Mouse (Mus musculus) forebrain, embryonic 11.5 days (tissue): ENCODE results near the gene P3h3. TPM values are rescaled to one million over a fixed set of nuclear protein-coding genes. Genes with fewer than 3 reads are reported as not detected.
"Not testable (repeated sequence)": the region's sequence is repeated elsewhere in the genome, so short reads cannot be mapped to it uniquely, and the experiment has no call there.

Source experiments
- ATAC-seq: fragments of 200-750 bp; cut with Nextera tagmentation; replicated peaks from 2 replicates; pipeline ENCODE4 v1.8.0; 2017; ENCODE audit warnings: moderate TSS enrichment; ENCODE audit not compliant: low FRiP score
- DNase-seq: peaks from one replicate; pipeline ENCODE4 v3.0.0-alpha.2; 2017; ENCODE audit warnings: low spot score
- H3K27ac ChIP-seq: fragments of 300-500 bp; sonication (generic); 2 replicates; pipeline ENCODE4 v1.5.1; 2014; ENCODE audit warnings: low read depth, low read length
- H3K27me3 ChIP-seq: fragments of 300-500 bp; sonication (generic); 2 replicates; pipeline ENCODE4 v1.6.1; 2014; ENCODE audit warnings: mild to moderate bottlenecking, low read length, mixed read lengths; ENCODE audit not compliant: control insufficient read depth, insufficient read depth
- H3K36me3 ChIP-seq: fragments of 300-500 bp; sonication (generic); 2 replicates; pipeline ENCODE4 v1.6.1; 2014; ENCODE audit warnings: mild to moderate bottlenecking, low read length, moderate library complexity, mixed read lengths; ENCODE audit not compliant: control insufficient read depth, insufficient read depth
- H3K4me1 ChIP-seq: fragments of 300-500 bp; sonication (generic); replicated peaks from 2 replicates; pipeline ENCODE4 v1.6.1; 2014; ENCODE audit warnings: low read length, mixed read lengths; ENCODE audit not compliant: control insufficient read depth, insufficient read depth
- H3K4me2 ChIP-seq: fragments of 300-500 bp; sonication (generic); 2 replicates; pipeline ENCODE4 v1.6.1; 2014; ENCODE audit warnings: low read depth, mild to moderate bottlenecking, low read length, moderate library complexity, mixed read lengths; ENCODE audit not compliant: severe bottlenecking
- H3K4me3 ChIP-seq: fragments of 300-500 bp; sonication (generic); 2 replicates; pipeline ENCODE4 v1.5.1; 2014; ENCODE audit warnings: low read depth, low read length
- H3K9ac ChIP-seq: fragments of 300-500 bp; sonication (generic); 2 replicates; pipeline ENCODE4 v1.6.1; 2014; ENCODE audit warnings: low read length
- H3K9me3 ChIP-seq: fragments of 300-500 bp; sonication (generic); 2 replicates; pipeline ENCODE4 v1.6.1; 2016; ENCODE audit warnings: low read length, mixed read lengths; ENCODE audit not compliant: control insufficient read depth
- WGBS: fragments of 180-500 bp; shearing (Covaris S2); extraction: QIAGEN DNeasy Blood & Tissue Kit; methylation state at CpG from one replicate; pipeline ENCODE4 v1.1.7; 2014; 5-methylcytosine and 5-hydroxymethylcytosine counted together
- polyA plus RNA-seq: library from polyadenylated mRNA; unstranded; fragments of >200 nt; fragmentation: Nextera tagmentation; extraction: Ambion mirVana; gene quantifications from 2 replicates; pipeline ENCODE4 v1.2.1, GENCODE M21; 2014

Gene P3h3
- polyA plus RNA-seq, 1 experiment from 2014 or later = 17.8 TPM

- peak overlapping the region; percentile 32 for H3K4me3 ChIP-seq
- no peaks in the 10 kb centered on the region for H3K27me3 ChIP-seq
- peak overlapping the region; percentile 58 for H3K9ac ChIP-seq
- 3% methylated on average over 34 of the region's 34 CpGs for WGBS
- no peaks in the 10 kb centered on the region for H3K9me3 ChIP-seq
- ATAC-seq = peak; percentile 79
- H3K4me2 ChIP-seq = peak overlapping the region; percentile 83
- peak; percentile 96 for DNase-seq
- H3K4me1 ChIP-seq = peaks cover 13% of the 10 kb centered on the region
- H3K36me3 ChIP-seq = no peaks in the 10 kb centered on the region; the same call in 1 of the 2 replicates
- H3K27ac ChIP-seq = peak overlapping the region; percentile 81
Observed at GRCm38 (mm10) chr6:124805341-124806321, 51.9 kb downstream of the P3h3 start.

GRCm38 (mm10) chr6:124804341-124804740 is 53.2 kb downstream of the P3h3 start:
- Histone ChIP-seq H3K9ac (no peak overlapping the region), H3K27me3 (no peaks in the 10 kb centered on the region), H3K4me2 (no peak overlapping the region), H3K4me3 (no peak overlapping the region), H3K4me1 (peaks cover 7% of the 10 kb centered on the region), H3K9me3 (no peaks in the 10 kb centered on the region), H3K27ac (no peak overlapping the region), H3K36me3 (no peaks in the 10 kb centered on the region)
- DNase-seq (peak; percentile 22), ATAC-seq (no peak)
- 90% methylated on average over 3 of the region's 3 CpGs for WGBS

DNA sequence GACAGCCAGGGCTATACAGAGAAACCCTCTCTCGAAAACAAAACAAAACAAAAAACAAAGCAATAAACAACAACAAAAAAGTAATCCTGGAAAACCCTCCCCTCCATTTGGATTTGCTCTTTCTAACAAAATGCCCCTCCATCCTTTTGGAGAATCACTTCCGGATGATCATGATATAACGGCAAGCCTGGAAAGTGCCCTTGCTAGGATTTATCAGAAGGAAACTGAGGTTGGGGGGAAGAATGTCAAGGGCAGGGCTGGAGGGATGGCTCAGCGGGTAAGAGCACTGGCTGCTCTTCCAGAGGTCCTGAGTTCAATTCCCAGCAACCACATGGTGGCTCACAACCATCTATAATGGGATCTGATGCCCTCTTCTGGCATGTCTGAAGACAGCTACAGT is 53.9 kb downstream of the P3h3 start:
- H3K9ac ChIP-seq, H3K36me3 ChIP-seq, H3K9me3 ChIP-seq, H3K27ac ChIP-seq, H3K4me3 ChIP-seq, H3K4me2 ChIP-seq, H3K27me3 ChIP-seq, ATAC-seq, H3K4me1 ChIP-seq: not testable (repeated sequence)
- DNase-seq = peak; percentile 19
- WGBS = 97% methylated on average over 4 of the region's 4 CpGs

DNA sequence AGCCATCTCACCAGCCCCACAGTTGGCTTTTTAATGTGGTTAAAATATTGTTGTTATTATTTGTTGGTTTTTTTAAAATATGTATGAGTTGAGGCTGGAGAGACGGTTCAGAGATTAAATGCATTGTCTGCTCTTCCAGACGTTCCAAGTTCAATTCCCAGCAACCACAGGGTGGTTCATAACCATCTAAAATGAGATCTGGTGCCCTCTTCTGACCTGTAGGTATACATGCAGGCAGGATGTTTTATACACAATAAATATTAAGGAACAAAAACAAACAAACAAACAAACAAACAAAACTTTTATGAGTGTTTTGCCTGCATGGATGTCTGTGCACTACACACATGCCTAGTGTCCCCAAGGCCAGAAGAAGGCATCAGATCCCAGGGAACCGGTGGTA is 54.5 kb downstream of the P3h3 start:
- ATAC-seq (no peak), DNase-seq (peak; percentile 47)
- Histone ChIP-seq H3K36me3 (no peaks in the 10 kb centered on the region), H3K27ac (no peak overlapping the region), H3K9ac (no peak overlapping the region), H3K4me2 (no peak overlapping the region), H3K4me3 (no peak overlapping the region), H3K4me1 (peaks cover 3% of the 10 kb centered on the region; the same call in 1 of the 2 replicates), H3K27me3 (no peaks in the 10 kb centered on the region), H3K9me3 (no peaks in the 10 kb centered on the region)
- whole genome bisulfite sequencing = 79% methylated on average over 3 of the region's 3 CpGs

- H3K27ac ChIP-seq, ATAC-seq, H3K4me1 ChIP-seq, H3K36me3 ChIP-seq, DNase-seq, H3K9me3 ChIP-seq, H3K4me3 ChIP-seq, H3K9ac ChIP-seq, H3K27me3 ChIP-seq: not testable (repeated sequence)
- WGBS = 10% methylated on average over 5 of the region's 9 CpGs
- H3K4me2 ChIP-seq = peak overlapping the region; percentile 3; the same call in 1 of the 2 replicates
Observed at GRCm38 (mm10) chr6:124802400-124802799, 55.2 kb downstream of the P3h3 start.

DNA sequence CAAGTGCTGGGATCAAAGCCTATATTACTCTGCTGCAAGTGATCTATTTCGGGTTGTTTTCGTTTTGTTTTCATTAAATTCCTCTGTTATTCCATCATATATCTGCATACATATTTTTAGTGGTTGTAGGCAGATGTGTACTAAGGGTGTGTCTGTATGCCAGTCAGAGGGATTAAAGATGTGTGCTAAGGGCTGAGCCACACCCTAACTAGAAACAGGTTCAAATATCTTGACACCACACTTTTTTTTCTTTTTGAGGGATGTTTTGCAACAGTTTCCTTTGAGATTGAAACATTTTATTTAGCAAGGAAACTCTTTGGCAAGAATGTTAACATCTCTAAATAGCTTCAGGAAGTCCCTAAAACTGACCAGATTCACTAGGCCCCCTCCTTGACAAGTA is 61.4 kb downstream of the P3h3 start:
- Histone ChIP-seq H3K4me3 (no peak overlapping the region), H3K4me2 (no peak overlapping the region), H3K4me1 (no peaks in the 10 kb centered on the region), H3K9me3 (no peaks in the 10 kb centered on the region), H3K27ac (no peak overlapping the region), H3K27me3 (no peaks in the 10 kb centered on the region), H3K36me3 (no peaks in the 10 kb centered on the region), H3K9ac (no peak overlapping the region)
- ATAC-seq (no peak), DNase-seq (no peak)
- 85% methylated on average over 2 of the region's 2 CpGs for WGBS

- Histone ChIP-seq H3K36me3 (no peaks in the 10 kb centered on the region), H3K4me2 (no peak overlapping the region), H3K4me1 (no peaks in the 10 kb centered on the region), H3K27ac (no peak overlapping the region), H3K9me3 (no peaks in the 10 kb centered on the region), H3K9ac (no peak overlapping the region), H3K4me3 (no peak overlapping the region), H3K27me3 (no peaks in the 10 kb centered on the region)
- ATAC-seq (no peak), DNase-seq (no peak)
- 80% methylated on average over 4 of the region's 4 CpGs for WGBS
Observed at GRCm38 (mm10) chr6:124795781-124796180, 61.8 kb downstream of the P3h3 start.

GRCm38 (mm10) chr6:124791911-124792310 is 65.6 kb downstream of the P3h3 start:
- Histone ChIP-seq H3K4me2 (no peak overlapping the region), H3K27me3 (no peaks in the 10 kb centered on the region), H3K36me3 (no peaks in the 10 kb centered on the region), H3K27ac (no peak overlapping the region), H3K4me3 (no peak overlapping the region), H3K4me1 (no peaks in the 10 kb centered on the region), H3K9ac (no peak overlapping the region), H3K9me3 (no peaks in the 10 kb centered on the region)
- ATAC-seq = no peak
- 90% methylated on average over 3 of the region's 3 CpGs for WGBS
- no peak for DNase-seq
